Mouse (Mus musculus): Measurements from ENCODE around the gene Snx20.

- TF ChIP-seq CTCF (IDR thresholded peaks at IDR 0.05; ENCODE audit: low read depth, low read length) = no peak
- no peak for TF ChIP-seq POLR2A (IDR thresholded peaks at IDR 0.05; ENCODE audit: insufficient read depth, low read length)
- TF ChIP-seq EP300 (IDR thresholded peaks at IDR 0.05; ENCODE audit: insufficient read depth, low read depth, low read length) = no peak
Measured at GRCm38 (mm10) chr8:88578413-88579175, 57.3 kb downstream of the Snx20 start.
